Mouse (Mus musculus) thymus, adult 2 months (tissue): Measurements from ENCODE around the gene Clspn. TPM values are rescaled to one million over a fixed set of nuclear protein-coding genes. Genes with fewer than 3 reads are reported as not detected.

Source experiments
- DNase-seq: peaks from one replicate; pipeline ENCODE4 v3.0.0; 2021
- H3K27ac ChIP-seq: fragments of 200-500 bp; 2 replicates; pipeline ENCODE4 v1.5.1; 2012; ENCODE audit warnings: low read length, control low read depth; ENCODE audit not compliant: control insufficient read depth, insufficient read depth
- H3K27me3 ChIP-seq: fragments of 200-500 bp; 2 replicates; pipeline ENCODE4 v1.6.1; 2012; ENCODE audit warnings: mild to moderate bottlenecking, low read length, moderate library complexity, mixed read lengths; ENCODE audit not compliant: control insufficient read depth, insufficient read depth
- H3K36me3 ChIP-seq: fragments of 200-500 bp; 2 replicates; pipeline ENCODE4 v1.6.1; 2012; ENCODE audit warnings: mild to moderate bottlenecking, low read length, moderate library complexity; ENCODE audit not compliant: control insufficient read depth, insufficient read depth
- H3K4me1 ChIP-seq: fragments of 200-500 bp; replicated peaks from 2 replicates; pipeline ENCODE4 v1.6.1; 2012; ENCODE audit warnings: low read length; ENCODE audit not compliant: control insufficient read depth, insufficient read depth
- H3K4me3 ChIP-seq: fragments of 200-500 bp; 2 replicates; pipeline ENCODE4 v1.5.1; 2012; ENCODE audit warnings: mild to moderate bottlenecking, low read length, control low read depth, moderate library complexity; ENCODE audit not compliant: control insufficient read depth, insufficient read depth
- CTCF ChIP-seq: fragments of 200-500 bp; IDR thresholded peaks from 2 replicates; pipeline ENCODE4 v1.5.1; 2012; ENCODE audit warnings: mild to moderate bottlenecking, control low read depth, low read length, moderate library complexity, borderline replicate concordance; ENCODE audit not compliant: control insufficient read depth, poor library complexity, insufficient read depth; ENCODE audit errors: extremely low read depth
- POLR2A ChIP-seq: fragments of 200-500 bp; IDR thresholded peaks from 2 replicates; pipeline ENCODE4 v1.6.1; 2012; ENCODE audit warnings: mild to moderate bottlenecking, low read length, control low read depth, moderate library complexity; ENCODE audit not compliant: control insufficient read depth, poor library complexity, insufficient read depth; ENCODE audit errors: extremely low read depth
- WGBS: fragments of 180-500 bp; shearing (Covaris S2); methylation state at CpG from one replicate; pipeline ENCODE4 v1.1.7; 2018; 5-methylcytosine and 5-hydroxymethylcytosine counted together
- polyA plus RNA-seq: library from polyadenylated mRNA; depleted of rRNA; stranded (reverse); fragments of >200 nt; gene quantifications from 2 replicates; pipeline ENCODE4 v1.2.3, GENCODE M21; 2012

Clspn gene
- polyA plus RNA-seq, 1 experiment, result 8.1 TPM

GRCm38 (mm10) chr4:126627021-126627681, 70.4 kb downstream of the Clspn start:
- WGBS, result 25% methylated on average over 23 of the region's 23 CpGs
- DNase-seq, result no peak

GRCm38 (mm10) chr4:126631922-126632321, 75.2 kb downstream of the Clspn start:
- Histone ChIP-seq H3K4me1 (0 out of 2 replicates have a peak, but pooled peaks cover 2% of the 10 kb centered on the region), H3K36me3 (no peaks in the 10 kb centered on the region), H3K27me3 (no peaks in the 10 kb centered on the region; the same call in 1 of the 2 replicates), H3K27ac (no peak overlapping the region), H3K4me3 (no peak overlapping the region)
- WGBS, result 51% methylated on average over 2 of the region's 2 CpGs
- no peak for DNase-seq
- TF ChIP-seq CTCF (no peak), POLR2A (no peak)

More at GRCm38 (mm10) chr4:126627021-126627681, 70.4 kb downstream of the Clspn start:
- H3K4me3 ChIP-seq, result no peak overlapping the region
- no peaks in the 10 kb centered on the region for H3K27me3 ChIP-seq
- TF ChIP-seq CTCF (no peak), POLR2A (no peak)
- 0 out of 2 replicates have a peak, but pooled peaks cover 2% of the 10 kb centered on the region for H3K4me1 ChIP-seq
- no peak overlapping the region for H3K27ac ChIP-seq
- no peaks in the 10 kb centered on the region for H3K36me3 ChIP-seq

- Histone ChIP-seq H3K4me3 (no peak overlapping the region), H3K36me3 (no peaks in the 10 kb centered on the region), H3K27ac (no peak overlapping the region), H3K4me1 (no peaks in the 10 kb centered on the region), H3K27me3 (no peaks in the 10 kb centered on the region; the same call in 1 of the 2 replicates)
- TF ChIP-seq POLR2A, result no peak
- no peak for TF ChIP-seq CTCF
- DNase-seq, result no peak
- WGBS, result 74% methylated on average over 3 of the region's 3 CpGs
These were observed 75.9 kb downstream of the Clspn start for GRCm38 (mm10) chr4:126632668-126633067.

GRCm38 (mm10) chr4:126636330-126636729, 79.6 kb downstream of the Clspn start:
- 50% methylated on average over 11 of the region's 11 CpGs for WGBS
- DNase-seq, result no peak
- no peak overlapping the region for H3K4me3 ChIP-seq
- H3K27ac ChIP-seq, result no peak overlapping the region
- TF ChIP-seq CTCF (no peak), POLR2A (no peak)
- H3K27me3 ChIP-seq, result no peaks in the 10 kb centered on the region; the same call in 1 of the 2 replicates
- H3K36me3 ChIP-seq, result no peaks in the 10 kb centered on the region
- H3K4me1 ChIP-seq, result no peaks in the 10 kb centered on the region

GRCm38 (mm10) chr4:126637446-126637845, 80.7 kb downstream of the Clspn start:
- TF ChIP-seq CTCF (no peak), POLR2A (no peak)
- Histone ChIP-seq H3K4me1 (no peaks in the 10 kb centered on the region), H3K27me3 (no peaks in the 10 kb centered on the region; the same call in 1 of the 2 replicates), H3K4me3 (no peak overlapping the region), H3K36me3 (no peaks in the 10 kb centered on the region), H3K27ac (no peak overlapping the region)
- DNase-seq, result no peak
- WGBS, result 74% methylated on average over 4 of the region's 4 CpGs

GRCm38 (mm10) chr4:126639339-126639738, 82.6 kb downstream of the Clspn start:
- no peak overlapping the region for H3K27ac ChIP-seq
- H3K27me3 ChIP-seq, result no peaks in the 10 kb centered on the region; the same call in 1 of the 2 replicates
- no peak overlapping the region for H3K4me3 ChIP-seq
- no peak for DNase-seq
- no peak for TF ChIP-seq POLR2A
- no peak for TF ChIP-seq CTCF
- 64% methylated on average over 7 of the region's 7 CpGs for WGBS
- no peaks in the 10 kb centered on the region for H3K4me1 ChIP-seq
- H3K36me3 ChIP-seq, result no peaks in the 10 kb centered on the region
